ENCODE assay signal across 8 mouse cellular contexts in the genomic region with DNA sequence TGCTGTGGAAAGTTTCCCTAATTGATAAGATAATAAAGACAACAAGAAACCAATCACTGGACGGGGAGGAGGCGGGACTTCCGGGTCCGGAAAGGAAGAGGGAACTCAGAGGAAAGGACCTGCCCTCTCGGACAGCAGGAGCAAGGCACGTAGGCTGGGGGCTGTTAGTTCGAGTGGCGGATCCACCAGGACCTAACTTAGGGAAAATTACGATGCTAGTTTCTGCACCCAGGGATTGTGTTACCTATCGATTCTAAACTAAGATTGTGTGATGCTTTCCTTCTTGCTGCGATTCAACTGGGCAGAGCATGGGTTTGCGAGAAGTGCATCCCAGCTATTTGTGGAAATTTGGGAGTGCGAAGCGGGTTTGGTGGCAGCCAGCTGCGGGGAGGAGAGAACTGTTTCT.
DNase-seq lines count a peak whose midpoint lies in the region; ATAC-seq and TF ChIP-seq lines count a peak whose summit lies in the region.

No protein-coding gene starts in this region.

- no peaks in the 10 kb centered on the region for H3K9me3 ChIP-seq in heart, embryonic 13.5 days
- no peaks in the 10 kb centered on the region for H3K9me3 ChIP-seq in kidney, postnatal 0 days (replicated peaks; ENCODE audit: low read length)
- H3K9me3 ChIP-seq in liver, embryonic 14.5 days (ENCODE audit: control insufficient read depth, low read length): no peaks in the 10 kb centered on the region
- H3K9me3 ChIP-seq in stomach, embryonic 15.5 days: no peaks in the 10 kb centered on the region

- H3K4me1 ChIP-seq in brown adipose tissue, adult 24 weeks (ENCODE audit: control insufficient read depth, insufficient read depth, insufficient read length, low read length): no peaks in the 10 kb centered on the region
- H3K4me1 ChIP-seq in heart, embryonic 13.5 days: peaks cover 20% of the 10 kb centered on the region
- 0 out of 2 replicates have a peak, but pooled peaks cover 3% of the 10 kb centered on the region for H3K4me1 ChIP-seq in kidney, postnatal 0 days (replicated peaks; ENCODE audit: insufficient read depth, low read length)
- no peaks in the 10 kb centered on the region; a peak in 1 of 4 replicates for H3K4me1 ChIP-seq in liver, embryonic 14.5 days (replicated peaks; ENCODE audit: control insufficient read depth in 2 of 2, insufficient read depth in 2 of 2, low read length in 1 of 2)
- H3K4me1 ChIP-seq in stomach, embryonic 15.5 days: no peaks in the 10 kb centered on the region

- no peak; the same call in 1 of the 2 replicates for TF ChIP-seq CTCF in kidney, postnatal 0 days (IDR thresholded peaks at IDR 0.05; ENCODE audit: low read depth)
- no peak for TF ChIP-seq CTCF in liver, embryonic 14.5 days (IDR thresholded peaks at IDR 0.05; ENCODE audit: low read depth)

- H3K36me3 ChIP-seq in heart, embryonic 13.5 days: no peaks in the 10 kb centered on the region
- no peaks in the 10 kb centered on the region for H3K36me3 ChIP-seq in kidney, postnatal 0 days (ENCODE audit: insufficient read depth, low read length)
- no peaks in the 10 kb centered on the region for H3K36me3 ChIP-seq in liver, embryonic 14.5 days (replicated peaks; ENCODE audit: control insufficient read depth, insufficient read depth, low read depth)
- no peaks in the 10 kb centered on the region for H3K36me3 ChIP-seq in stomach, embryonic 15.5 days

- peak overlapping the region; percentile 76 for H3K4me3 ChIP-seq in brown adipose tissue, adult 24 weeks (ENCODE audit: insufficient read depth, low read depth, low read length)
- peak overlapping the region; percentile 66 for H3K4me3 ChIP-seq in heart, embryonic 13.5 days
- H3K4me3 ChIP-seq in kidney, postnatal 0 days (replicated peaks; ENCODE audit: low read depth, low read length): peak overlapping the region; percentile 62
- H3K4me3 ChIP-seq in liver, embryonic 14.5 days (ENCODE audit: insufficient read depth in 1 of 2, low read depth in 2 of 2, low read length in 2 of 2): peak overlapping the region; percentile 67 to 78
- H3K4me3 ChIP-seq in stomach, embryonic 15.5 days (replicated peaks): peak overlapping the region; percentile 64

- H3K4me2 ChIP-seq in heart, embryonic 13.5 days: peak overlapping the region; percentile 97
- H3K4me2 ChIP-seq in kidney, postnatal 0 days (ENCODE audit: low read length): peak overlapping the region; percentile 98
- H3K4me2 ChIP-seq in liver, embryonic 14.5 days (ENCODE audit: low read depth): peak overlapping the region; percentile 85
- H3K4me2 ChIP-seq in stomach, embryonic 15.5 days: peak overlapping the region; percentile 92

- 4% methylated on average over 15 of the region's 15 CpGs for WGBS in heart, embryonic 13.5 days
- 4% methylated on average over 15 of the region's 15 CpGs for WGBS in kidney, postnatal 0 days
- WGBS in liver, embryonic 14.5 days (ENCODE audit: insufficient replicate concordance): 5% methylated on average over 15 of the region's 15 CpGs
- 3% methylated on average over 15 of the region's 15 CpGs for WGBS in stomach, embryonic 15.5 days

- H3K9ac ChIP-seq in heart, embryonic 13.5 days: peak overlapping the region; percentile 89
- peak overlapping the region; percentile 74 for H3K9ac ChIP-seq in kidney, postnatal 0 days (ENCODE audit: low read depth, low read length)
- peak overlapping the region; percentile 68 for H3K9ac ChIP-seq in liver, embryonic 14.5 days (replicated peaks)
- H3K9ac ChIP-seq in stomach, embryonic 15.5 days: peak overlapping the region; percentile 58

- H3K27me3 ChIP-seq in heart, embryonic 13.5 days (replicated peaks): no peaks in the 10 kb centered on the region
- no peaks in the 10 kb centered on the region for H3K27me3 ChIP-seq in kidney, postnatal 0 days (ENCODE audit: insufficient read depth, low read length)
- no peaks in the 10 kb centered on the region for H3K27me3 ChIP-seq in liver, embryonic 14.5 days (ENCODE audit: control insufficient read depth, insufficient read depth, low read length)
- H3K27me3 ChIP-seq in stomach, embryonic 15.5 days (replicated peaks): no peaks in the 10 kb centered on the region

- peak; percentile 74 to 75 for DNase-seq in B cell, adult 2 months
- DNase-seq in kidney, postnatal 0 days (ENCODE audit: low spot score): peak; percentile 89
- peak; percentile 47 to 56 (median 49) for DNase-seq in liver, embryonic 14.5 days (ENCODE audit: low read depth in 3 of 3, low spot score in 3 of 3)
- peak; percentile 42 for DNase-seq in naive thymus-derived CD4-positive, alpha-beta T cell, adult 2 months (ENCODE audit: low read depth)

- no peak for TF ChIP-seq EP300 in liver, embryonic 14.5 days (IDR thresholded peaks at IDR 0.05; ENCODE audit: low read depth)

- peak; percentile 75 for ATAC-seq in erythroid progenitor cell, adult 5-6 weeks (replicated peaks; ENCODE audit: low FRiP score, poor library complexity, severe bottlenecking)
- ATAC-seq in heart, embryonic 13.5 days (ENCODE audit: extremely low read depth, insufficient number of reproducible peaks, low FRiP score, low TSS enrichment): 0 out of 2 replicates have a peak, but pooled peaks have one; percentile 15
- ATAC-seq in kidney, postnatal 0 days (replicated peaks; ENCODE audit: low FRiP score, low read depth): peak; percentile 64
- ATAC-seq in liver, embryonic 14.5 days (ENCODE audit: insufficient read depth): peak; percentile 62; the same call in 1 of the 2 replicates
- peak; percentile 67; the same call in 1 of the 2 replicates for ATAC-seq in stomach, embryonic 15.5 days (ENCODE audit: insufficient read depth, low FRiP score, low read depth)

- H3K27ac ChIP-seq in brown adipose tissue, adult 24 weeks (replicated peaks; ENCODE audit: low read depth, low read length): peak overlapping the region; percentile 18; the same call in 1 of the 2 replicates
- peak overlapping the region; percentile 66 for H3K27ac ChIP-seq in heart, embryonic 13.5 days (replicated peaks)
- H3K27ac ChIP-seq in kidney, postnatal 0 days: peak overlapping the region; percentile 73
- no peak overlapping the region for H3K27ac ChIP-seq in liver, embryonic 14.5 days
- H3K27ac ChIP-seq in stomach, embryonic 15.5 days: peak overlapping the region; percentile 53; the same call in 1 of the 2 replicates

Comparison
In these comparisons a context has a peak if more than half of its experiments do, and no peak if none do; other contexts are left out.
1. ATAC-seq: peak in every context shown above with its lines; median percentile 75 in erythroid progenitor cell, adult 5-6 weeks; 67 in stomach, embryonic 15.5 days; 64 in kidney, postnatal 0 days; 62 in liver, embryonic 14.5 days; 15 in heart, embryonic 13.5 days.